Mouse (Mus musculus) myocyte (in vitro differentiated cells): Measurements from ENCODE around the gene Fam118a. TPM values are rescaled to one million over a fixed set of nuclear protein-coding genes. Genes with fewer than 3 reads are reported as not detected.
"Not testable (repeated sequence)": the region's sequence is repeated elsewhere in the genome, so short reads cannot be mapped to it uniquely, and the experiment has no call there.

Experiments
- H3K27me3 ChIP-seq: one replicate; pipeline ENCODE4 v1.6.1; 2011; ENCODE audit not compliant: control insufficient read depth, insufficient read depth, insufficient read length
- H3K36me3 ChIP-seq: one replicate; pipeline ENCODE4 v1.6.1; 2011; ENCODE audit not compliant: control insufficient read depth, insufficient read depth
- H3K4me2 ChIP-seq: one replicate; pipeline ENCODE4 v1.6.1; 2011; ENCODE audit warnings: low read depth, control low read depth
- H3K4me3 ChIP-seq: one replicate; pipeline ENCODE4 v1.5.1; 2011; ENCODE audit warnings: mild to moderate bottlenecking, control low read depth, moderate library complexity
- H3K79me2 ChIP-seq: one replicate; pipeline ENCODE4 v1.6.1; 2011; ENCODE audit not compliant: control insufficient read depth, insufficient read depth
- H3ac ChIP-seq: one replicate; pipeline ENCODE4 v1.6.1; 2011; ENCODE audit not compliant: control insufficient read depth, insufficient read length
- CEBPB ChIP-seq: IDR thresholded peaks from 2 replicates; pipeline ENCODE4 v1.6.1; 2011; ENCODE audit warnings: mild to moderate bottlenecking, moderate library complexity; ENCODE audit not compliant: poor library complexity, insufficient read depth, severe bottlenecking
- E2F4 ChIP-seq: IDR thresholded peaks from one replicate; pipeline ENCODE4 v1.6.1; 2011; ENCODE audit warnings: mild to moderate bottlenecking, control low read depth, moderate library complexity; ENCODE audit not compliant: insufficient read depth
- MAX ChIP-seq: IDR thresholded peaks from one replicate; pipeline ENCODE4 v1.6.1; 2011; ENCODE audit warnings: low read depth, mild to moderate bottlenecking, control low read depth
- MYOD1 ChIP-seq, 3 experiments: IDR thresholded peaks; one replicate each; pipeline ENCODE4 v1.6.1; 2011; ENCODE audit warnings: control low read depth in 2 of 3, low read depth in 2 of 3, mild to moderate bottlenecking in 2 of 3, moderate library complexity in 1 of 3; ENCODE audit not compliant: insufficient read length in 2 of 3, control insufficient read depth in 1 of 3
- MYOG ChIP-seq, 3 experiments: IDR thresholded peaks; one replicate each; pipeline ENCODE4 v1.6.1; 2011; ENCODE audit warnings: control low read depth in 2 of 3, low read depth in 2 of 3, mild to moderate bottlenecking in 2 of 3; ENCODE audit not compliant: insufficient read length in 2 of 3, control insufficient read depth in 1 of 3, insufficient read depth in 1 of 3
- POLR2A ChIP-seq: IDR thresholded peaks from one replicate; pipeline ENCODE4 v1.6.1; 2011; ENCODE audit warnings: low read depth, mild to moderate bottlenecking, control low read depth, moderate library complexity; ENCODE audit not compliant: insufficient read length
- POLR2AphosphoS2 ChIP-seq: IDR thresholded peaks from one replicate; pipeline ENCODE4 v1.6.1; 2011; ENCODE audit warnings: low read depth, control low read depth; ENCODE audit not compliant: insufficient read length
- REST ChIP-seq: IDR thresholded peaks from one replicate; pipeline ENCODE4 v1.6.1; 2011; ENCODE audit warnings: mild to moderate bottlenecking, control low read depth, moderate library complexity; ENCODE audit not compliant: insufficient read depth, insufficient read length
- SRF ChIP-seq: IDR thresholded peaks from one replicate; pipeline ENCODE4 v1.6.1; 2011; ENCODE audit warnings: low read depth; ENCODE audit not compliant: control insufficient read depth, insufficient read length
- TCF12 ChIP-seq: IDR thresholded peaks from one replicate; pipeline ENCODE4 v1.6.1; 2011; ENCODE audit warnings: mild to moderate bottlenecking, control low read depth; ENCODE audit not compliant: poor library complexity, insufficient read depth, severe bottlenecking
- TCF3 ChIP-seq: IDR thresholded peaks from one replicate; pipeline ENCODE4 v1.6.1; 2011; ENCODE audit warnings: low read depth, control low read depth; ENCODE audit not compliant: insufficient read length
- USF1 ChIP-seq: IDR thresholded peaks from one replicate; pipeline ENCODE4 v1.6.1; 2011; ENCODE audit warnings: low read depth, mild to moderate bottlenecking, control low read depth, moderate library complexity
- polyA plus RNA-seq: library from polyadenylated mRNA; unstranded; fragments of >200 nt; fragmentation: generic; extraction: Trizol; gene quantifications from one replicate; pipeline ENCODE4 v1.2.1, GENCODE M21; 2012; ENCODE audit warnings: missing spikeins

Gene Fam118a
- polyA plus RNA-seq: 16.0 TPM

DNA sequence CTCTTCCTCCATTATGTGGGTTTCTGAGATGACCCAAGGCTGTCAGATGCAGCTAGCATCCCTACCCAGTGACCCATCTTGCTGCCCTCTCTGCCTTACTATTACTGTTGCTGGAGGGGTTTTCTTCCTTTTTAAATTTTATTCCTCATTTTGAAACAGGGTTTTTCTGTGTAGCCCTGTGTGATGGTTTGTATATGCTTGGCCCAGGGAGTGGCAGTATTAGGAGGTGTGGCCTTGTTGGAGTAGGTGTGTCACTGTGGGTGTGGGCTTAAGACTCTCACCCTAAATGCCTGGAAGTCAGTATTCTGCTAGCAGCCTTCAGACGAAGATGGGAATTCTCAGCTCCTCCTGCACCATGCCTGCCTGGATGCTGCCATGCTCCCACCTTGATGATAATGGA lies at the start of gene Fam118a:
Gene Fam118a, plus strand, starts transcription at position 301 of the 400 bp plus-strand sequence.
- not testable (repeated sequence) for H3K36me3 ChIP-seq, H3K79me2 ChIP-seq, H3ac ChIP-seq, H3K4me3 ChIP-seq, H3K4me2 ChIP-seq
- peaks cover 11% of the 10 kb centered on the region for H3K27me3 ChIP-seq

DNA sequence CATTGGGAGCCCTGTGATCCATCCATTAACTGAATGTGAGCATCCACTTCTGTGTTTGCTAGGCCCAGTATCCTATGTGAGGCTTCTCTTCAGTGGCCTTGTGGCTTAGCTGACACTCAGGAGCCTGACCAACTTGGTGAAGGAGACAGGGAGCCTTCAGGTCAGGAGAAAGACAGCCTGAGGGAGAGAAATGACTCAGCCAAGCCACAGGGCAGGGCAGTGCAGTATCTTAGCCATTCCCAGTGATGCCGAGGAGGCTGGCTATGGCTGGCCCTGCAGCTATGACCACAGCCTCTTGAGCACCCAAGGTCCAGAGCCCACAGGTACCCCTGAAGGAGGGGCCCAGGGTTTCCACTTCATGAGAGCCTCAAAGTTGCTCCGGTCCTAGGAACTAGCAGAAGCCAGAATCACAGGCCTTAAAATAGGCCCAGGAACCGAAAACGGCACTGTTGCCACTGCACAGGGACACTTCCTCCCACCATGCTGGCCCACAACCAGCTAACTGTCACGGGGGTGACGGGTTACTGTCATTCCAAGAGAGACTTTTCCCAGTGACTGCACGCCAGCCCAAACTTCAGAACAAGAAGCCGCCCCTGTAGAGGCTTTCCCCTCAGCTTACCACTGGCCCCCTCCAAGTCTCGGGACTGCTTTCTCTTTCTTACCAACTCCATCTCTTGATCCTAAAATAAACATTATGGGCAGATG lies 47.0 kb upstream of the Fam118a start:
- Histone ChIP-seq H3K27me3 (no peaks in the 10 kb centered on the region), H3K36me3 (no peaks in the 10 kb centered on the region), H3K4me2 (peak overlapping the region; percentile 27), H3K79me2 (peaks cover 44% of the 10 kb centered on the region), H3K4me3 (no peak overlapping the region), H3ac (no peak overlapping the region)
- no peak for TF ChIP-seq TCF3
- TF ChIP-seq MYOG (IDR thresholded peaks at IDR 0.05; ENCODE audit: control insufficient read depth in 1 of 3, insufficient read depth in 1 of 3, insufficient read length in 2 of 3, low read depth in 2 of 3): no peak
- TF ChIP-seq E2F4: no peak
- no peak for TF ChIP-seq SRF
- no peak for TF ChIP-seq CEBPB
- no peak for TF ChIP-seq REST
- TF ChIP-seq POLR2AphosphoS2: no peak
- no peak for TF ChIP-seq TCF12
- TF ChIP-seq MAX: no peak
- no peak for TF ChIP-seq MYOD1 (IDR thresholded peaks at IDR 0.05; ENCODE audit: control insufficient read depth in 1 of 3, insufficient read length in 2 of 3, low read depth in 2 of 3)
- no peak for TF ChIP-seq USF1
- TF ChIP-seq POLR2A: no peak

DNA sequence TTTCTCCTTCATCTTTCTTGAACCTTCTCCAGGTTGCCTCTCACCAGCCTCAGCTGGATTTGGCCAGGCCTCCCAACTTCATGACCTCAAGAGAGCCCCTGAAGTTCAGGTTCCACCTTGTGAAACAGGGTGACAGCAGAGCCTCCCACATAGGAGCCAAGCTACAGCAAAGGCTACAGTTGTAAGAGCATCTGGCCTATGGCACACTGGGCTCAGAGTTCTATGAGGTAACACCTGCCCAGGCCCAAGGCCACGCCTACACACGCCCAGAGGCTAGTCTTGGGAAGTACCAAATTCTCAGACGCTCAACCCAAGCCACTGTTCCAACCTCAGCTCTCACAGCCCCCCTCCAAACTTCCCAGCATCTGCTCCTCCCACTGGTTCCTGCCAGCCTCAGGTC lies 45.9 kb upstream of the Fam118a start:
- TF ChIP-seq CEBPB (no peak), MYOD1 (IDR thresholded peaks at IDR 0.05; ENCODE audit: control insufficient read depth in 1 of 3, insufficient read length in 2 of 3, low read depth in 2 of 3) (peak in 1 of 3 experiments; percentile 48), TCF3 (no peak), MYOG (IDR thresholded peaks at IDR 0.05; ENCODE audit: control insufficient read depth in 1 of 3, insufficient read depth in 1 of 3, insufficient read length in 2 of 3, low read depth in 2 of 3) (peak in 1 of 3 experiments; percentile 54)
- Histone ChIP-seq H3ac (no peak overlapping the region), H3K79me2 (peaks cover 41% of the 10 kb centered on the region), H3K4me2 (no peak overlapping the region), H3K4me3 (no peak overlapping the region), H3K27me3 (no peaks in the 10 kb centered on the region), H3K36me3 (no peaks in the 10 kb centered on the region)

DNA sequence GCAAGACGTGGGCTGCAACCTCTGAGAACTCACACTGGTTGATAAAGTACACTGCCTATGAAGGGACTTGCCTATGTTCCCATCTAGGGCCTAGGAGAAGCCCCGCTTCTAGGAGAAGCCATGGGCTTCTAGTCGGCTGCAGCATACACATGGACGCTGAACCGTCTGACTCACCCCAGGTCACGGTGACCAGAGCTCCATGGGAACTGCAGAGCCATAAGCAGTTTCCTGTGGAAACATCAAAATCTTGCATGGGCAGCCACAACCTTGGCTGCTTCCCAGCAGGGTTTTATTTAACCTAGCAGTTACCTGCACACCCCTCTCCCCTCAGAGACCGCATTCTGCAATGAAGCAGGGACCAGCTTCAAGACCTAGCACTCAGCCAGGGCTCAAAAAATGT lies 45.0 kb upstream of the Fam118a start:
- TF ChIP-seq MYOD1 (IDR thresholded peaks at IDR 0.05; ENCODE audit: control insufficient read depth in 1 of 3, insufficient read length in 2 of 3, low read depth in 2 of 3) (no peak), POLR2A (no peak), TCF3 (no peak), USF1 (no peak), REST (no peak), SRF (no peak), MYOG (IDR thresholded peaks at IDR 0.05; ENCODE audit: control insufficient read depth in 1 of 3, insufficient read depth in 1 of 3, insufficient read length in 2 of 3, low read depth in 2 of 3) (no peak), TCF12 (no peak)
- Histone ChIP-seq H3ac (no peak overlapping the region), H3K79me2 (peaks cover 41% of the 10 kb centered on the region), H3K27me3 (no peaks in the 10 kb centered on the region), H3K36me3 (no peaks in the 10 kb centered on the region), H3K4me3 (no peak overlapping the region), H3K4me2 (no peak overlapping the region)

DNA sequence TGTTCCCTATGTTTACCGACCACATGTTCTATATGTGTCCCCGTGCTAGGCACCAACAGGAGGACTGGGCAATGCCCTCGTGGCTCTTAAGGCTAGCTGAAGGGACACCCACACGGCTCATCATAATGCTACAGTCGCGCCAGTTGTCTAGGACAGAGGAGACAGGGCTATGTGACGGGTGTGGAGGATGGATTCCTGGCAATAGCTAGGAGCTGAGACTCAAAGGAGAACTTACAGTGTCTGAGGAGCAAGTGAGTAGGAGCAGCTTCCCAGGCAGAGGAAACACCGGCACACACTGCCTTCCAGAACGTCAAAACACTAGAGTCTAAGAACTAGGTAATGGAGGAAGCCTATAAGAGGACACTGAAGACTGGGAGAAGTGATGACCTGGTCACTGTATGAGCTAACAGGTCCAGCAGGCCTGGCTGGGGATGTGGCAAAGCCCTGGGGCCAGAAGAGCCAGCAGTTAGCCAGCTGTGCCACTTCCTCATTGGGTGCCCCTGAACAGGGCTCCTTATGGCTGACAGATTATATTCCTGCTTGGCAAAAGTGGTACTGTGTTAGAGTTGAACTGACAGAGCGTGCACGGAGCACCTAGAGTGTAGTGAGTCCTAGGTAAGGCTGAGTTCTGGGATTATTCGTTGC lies 43.1 kb upstream of the Fam118a start:
- peak overlapping the region; percentile 69 for H3K4me3 ChIP-seq
- H3K79me2 ChIP-seq: peaks cover 31% of the 10 kb centered on the region
- no peak overlapping the region for H3K4me2 ChIP-seq
- no peaks in the 10 kb centered on the region for H3K27me3 ChIP-seq
- no peaks in the 10 kb centered on the region for H3K36me3 ChIP-seq
- H3ac ChIP-seq: no peak overlapping the region
- TF ChIP-seq CEBPB (no peak), REST (no peak), TCF12 (no peak), USF1 (no peak), MYOD1 (IDR thresholded peaks at IDR 0.05; ENCODE audit: control insufficient read depth in 1 of 3, insufficient read length in 2 of 3, low read depth in 2 of 3) (no peak), SRF (no peak), MAX (no peak), E2F4 (no peak), MYOG (IDR thresholded peaks at IDR 0.05; ENCODE audit: control insufficient read depth in 1 of 3, insufficient read depth in 1 of 3, insufficient read length in 2 of 3, low read depth in 2 of 3) (no peak), POLR2A (no peak), TCF3 (no peak), POLR2AphosphoS2 (no peak)
